Mouse (Mus musculus): Measurements from ENCODE around the gene RPS10-NUDT3.
A peak's percentile ranks its signal among the peaks of the same experiment; 100 is the strongest.

Gene RPS10-NUDT3

DNA sequence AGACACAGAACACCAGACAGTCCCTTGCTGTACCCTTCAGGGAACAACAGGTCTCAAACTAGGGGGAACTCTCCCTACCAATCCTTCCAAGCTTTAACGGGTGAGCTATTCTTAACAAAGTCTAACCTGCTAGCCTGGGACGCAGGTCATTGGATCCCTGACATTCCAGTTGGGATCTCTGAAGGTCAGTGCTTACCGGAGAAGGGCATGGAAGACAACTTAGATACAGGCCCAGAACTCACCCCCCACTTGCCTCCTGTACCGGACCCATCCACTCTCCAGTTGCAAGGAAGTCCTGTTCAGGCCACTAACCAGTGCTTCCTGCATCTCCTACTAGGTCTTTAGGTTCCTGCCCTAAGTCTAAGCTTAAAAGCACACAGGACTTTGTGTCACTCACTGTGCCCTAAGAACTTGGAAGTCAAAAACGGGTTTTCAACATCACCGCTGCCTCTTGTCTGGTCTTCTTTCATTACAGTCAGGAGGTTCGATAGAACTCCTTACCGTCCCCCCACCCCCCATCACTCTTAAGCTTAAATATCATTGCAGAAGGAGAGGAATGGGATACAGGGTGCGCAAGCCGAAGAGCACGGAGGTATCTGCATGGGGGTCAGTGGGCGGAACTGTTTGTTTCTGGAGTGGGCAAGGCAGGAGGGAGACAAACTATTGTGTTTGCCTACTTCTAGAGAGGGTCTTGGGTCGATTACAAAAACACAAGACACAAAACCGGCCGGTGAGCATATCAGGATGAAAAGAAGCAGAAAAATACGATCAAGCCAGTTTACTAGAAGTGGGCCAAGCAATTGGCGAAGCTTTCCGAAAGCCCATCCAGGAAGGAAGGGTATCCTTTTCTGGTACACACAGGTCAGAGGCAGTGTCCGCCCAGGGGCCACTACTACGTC, 80.7 kb downstream of the RPS10-NUDT3 start:
- DNase-seq (ENCODE audit: low spot score in 2 of 2): no peak

DNA sequence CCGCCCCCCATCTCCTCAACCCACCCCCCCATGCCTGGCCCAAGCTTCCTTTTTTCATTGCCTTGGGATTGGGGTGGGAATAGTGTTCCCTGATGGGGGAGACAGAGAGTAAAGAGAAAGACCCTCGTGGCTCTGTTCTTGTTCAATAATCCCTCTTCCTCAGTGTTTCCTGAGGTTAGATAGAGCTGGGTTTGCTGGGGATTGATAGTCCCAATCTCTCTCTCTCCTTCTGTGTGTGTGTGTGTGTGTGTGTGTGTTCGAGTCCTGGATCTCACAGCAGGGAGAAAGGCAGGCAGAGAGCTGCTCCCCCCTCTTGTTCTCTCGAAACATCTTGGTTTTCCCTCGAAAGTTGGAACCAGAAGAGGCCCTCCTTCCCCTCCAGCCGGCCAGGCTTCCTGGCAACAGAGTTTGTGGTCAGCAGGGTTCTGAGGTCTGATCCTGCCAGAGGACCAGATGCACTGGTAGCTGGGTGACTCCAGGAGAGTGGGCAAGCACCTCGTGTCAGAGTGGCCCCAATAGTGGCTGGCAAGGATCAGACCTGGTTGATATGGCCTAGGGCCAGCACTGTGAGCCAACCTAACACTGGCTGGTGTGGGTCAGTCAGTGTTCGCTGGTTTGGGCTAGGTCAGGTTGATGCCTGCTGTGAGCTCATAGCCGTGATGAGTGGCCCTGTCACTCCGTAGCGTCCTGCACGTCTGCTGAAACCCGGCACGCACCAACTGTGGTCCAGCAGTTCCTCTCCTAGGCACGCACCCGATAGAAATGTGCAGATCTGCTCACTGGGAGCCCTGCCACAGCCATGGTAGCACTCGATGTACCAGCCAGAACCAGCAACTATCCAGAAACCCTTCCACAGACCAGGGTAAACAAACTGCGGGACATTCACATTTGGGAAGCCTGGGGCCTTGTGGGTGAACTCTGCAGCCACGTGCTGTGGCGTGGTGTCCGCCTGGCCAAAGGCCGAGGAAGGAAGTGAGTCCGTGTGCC, 82.5 kb downstream of the RPS10-NUDT3 start:
- DNase-seq (ENCODE audit: low spot score in 2 of 2): no peak

DNA sequence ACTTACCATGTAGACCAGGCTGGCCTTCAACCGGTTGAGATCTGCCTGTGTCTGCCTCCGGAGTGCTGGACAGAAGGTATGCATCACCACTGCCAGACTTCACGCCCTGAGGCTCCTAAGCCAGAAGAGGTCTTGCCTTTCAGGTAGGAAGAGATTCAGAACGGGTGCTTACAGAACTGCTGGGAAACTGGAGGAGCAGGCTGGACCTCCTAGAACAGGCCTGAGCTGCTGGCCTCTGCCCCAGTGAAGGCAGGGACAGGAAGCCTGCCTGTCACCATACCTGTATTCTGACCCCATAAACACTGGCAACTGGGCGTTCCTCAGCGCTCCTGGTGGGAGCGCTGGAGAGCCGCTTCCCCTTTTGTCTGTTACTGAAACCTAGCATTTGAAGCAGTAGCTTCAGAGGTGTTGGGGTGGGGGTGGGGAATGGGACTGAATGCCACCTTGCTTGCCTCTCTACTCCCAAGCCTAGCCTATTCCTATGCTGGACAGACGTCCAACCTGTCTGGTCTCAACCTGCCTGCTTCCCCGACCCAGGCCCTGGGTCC, 83.6 kb downstream of the RPS10-NUDT3 start:
- DNase-seq (ENCODE audit: low spot score in 2 of 2): peak in 1 of 2 experiments; percentile 46

DNA sequence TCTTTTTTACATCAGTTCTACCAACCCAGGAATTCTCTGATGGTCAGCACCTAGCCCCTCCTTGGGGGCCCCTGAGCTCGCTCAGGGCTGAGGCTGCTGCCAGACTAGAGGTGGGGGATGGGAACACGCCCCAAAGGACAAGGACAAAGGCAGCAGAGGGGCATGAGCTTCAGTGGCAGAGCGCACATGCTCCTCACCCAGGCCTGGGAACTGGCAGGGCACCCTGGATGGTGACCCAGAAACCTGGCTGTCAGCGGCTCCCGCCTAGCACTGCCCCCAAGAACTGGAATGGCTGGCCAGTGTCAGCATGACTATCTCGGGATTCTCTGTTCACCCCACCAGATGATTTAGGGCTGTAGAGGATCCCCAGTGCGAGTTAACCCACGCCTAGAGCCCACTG, 85.8 kb downstream of the RPS10-NUDT3 start:
- DNase-seq (ENCODE audit: low spot score in 2 of 2): no peak

DNA sequence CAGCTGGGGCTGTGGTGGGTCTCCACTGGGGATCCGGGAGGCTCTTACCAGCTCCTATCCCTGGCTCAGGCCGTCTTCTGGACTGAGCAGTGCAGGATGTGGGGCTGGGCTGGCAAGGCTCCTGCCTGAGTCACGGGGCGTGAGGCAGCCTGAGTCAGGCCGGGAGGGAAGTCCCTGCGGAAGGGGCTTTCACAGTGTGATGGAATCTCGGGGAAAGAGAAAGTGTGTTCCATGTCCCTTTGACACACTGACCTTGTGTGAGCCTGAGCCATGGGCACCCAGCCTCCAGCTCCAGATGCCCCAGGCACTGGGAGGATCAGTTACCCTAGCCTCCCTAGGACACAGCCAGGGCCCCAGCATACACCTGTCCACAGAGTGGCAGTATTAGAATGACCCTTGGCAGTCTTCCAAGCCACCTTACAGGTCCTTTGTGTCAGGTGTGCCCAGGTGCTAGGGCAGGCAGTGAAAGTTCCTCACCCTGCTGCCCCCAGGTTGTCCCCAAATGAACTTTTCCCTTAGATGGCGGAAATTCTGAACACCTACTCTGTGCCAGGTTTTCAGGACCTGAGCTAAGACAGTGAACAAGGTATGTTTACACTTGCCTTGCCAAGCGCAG, 87.7 kb downstream of the RPS10-NUDT3 start:
- no peak for DNase-seq (ENCODE audit: low spot score in 2 of 2)

DNA sequence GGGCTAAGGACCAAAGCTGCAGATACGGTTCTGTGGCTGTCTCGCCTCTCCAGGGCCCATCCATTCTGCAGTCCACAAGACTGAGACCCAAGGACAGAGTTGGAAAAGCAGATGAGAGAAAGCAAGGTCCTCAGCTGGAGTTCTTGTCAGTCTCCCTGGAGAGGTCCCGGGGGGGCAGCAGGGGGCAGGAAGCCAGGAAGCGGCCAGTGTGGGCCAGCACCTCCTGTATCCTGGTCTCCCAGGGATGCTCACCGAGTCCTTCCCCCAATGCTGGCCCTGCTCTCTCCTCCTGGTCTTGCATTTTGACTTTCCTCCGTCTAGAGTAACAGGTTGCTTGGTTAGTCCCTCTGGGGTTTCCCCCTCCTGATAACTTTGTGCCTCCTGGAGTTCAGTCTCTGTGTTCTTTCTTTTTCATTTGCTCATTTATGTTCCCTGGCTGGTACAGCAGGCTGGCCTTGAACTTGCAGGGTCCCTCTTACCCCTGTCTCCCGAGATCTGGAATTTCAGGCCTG, 88.4 kb downstream of the RPS10-NUDT3 start:
- no peak for DNase-seq (ENCODE audit: low spot score in 2 of 2)

DNA sequence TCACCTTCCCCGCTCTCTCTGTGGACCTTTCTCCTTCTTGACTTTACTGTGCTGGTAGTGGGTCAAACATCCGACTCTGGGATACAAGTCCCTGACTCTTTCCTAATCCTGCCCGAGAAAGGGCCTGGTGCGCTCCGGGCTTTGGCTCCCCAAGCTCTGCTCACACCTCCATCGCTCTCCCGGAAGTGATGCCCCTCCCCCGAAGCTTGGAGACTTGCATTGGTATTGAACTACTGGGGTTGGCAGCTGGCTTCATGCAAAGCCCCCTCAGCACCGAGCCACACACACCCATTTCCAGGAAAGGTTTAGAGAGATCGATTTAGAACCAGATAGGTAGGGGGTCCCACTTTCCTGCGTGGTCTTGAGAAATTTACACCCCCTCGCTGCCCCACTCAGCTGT, 89.0 kb downstream of the RPS10-NUDT3 start:
- no peak for DNase-seq (ENCODE audit: low spot score in 2 of 2)

DNA sequence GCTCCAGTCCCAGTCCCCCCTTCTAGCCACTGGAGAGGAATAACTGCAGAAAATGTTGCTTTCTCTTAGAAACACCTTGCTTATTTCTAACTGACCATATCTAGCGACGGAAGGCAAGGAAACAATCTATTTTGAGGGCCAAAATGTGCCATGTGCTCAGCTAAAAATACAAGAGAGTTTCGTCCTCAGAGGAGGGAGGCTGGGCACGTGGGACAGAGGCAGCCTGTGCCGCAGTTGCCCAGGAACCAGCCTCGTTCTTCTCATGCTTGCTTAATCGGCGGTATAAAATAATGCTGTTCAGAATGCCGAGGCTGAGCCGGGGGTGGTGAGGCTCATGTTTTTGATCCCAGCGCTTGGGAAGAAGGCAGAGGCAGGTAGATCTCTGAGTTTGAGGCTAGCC, 90.5 kb downstream of the RPS10-NUDT3 start:
- no peak for DNase-seq (ENCODE audit: low spot score in 2 of 2)

DNA sequence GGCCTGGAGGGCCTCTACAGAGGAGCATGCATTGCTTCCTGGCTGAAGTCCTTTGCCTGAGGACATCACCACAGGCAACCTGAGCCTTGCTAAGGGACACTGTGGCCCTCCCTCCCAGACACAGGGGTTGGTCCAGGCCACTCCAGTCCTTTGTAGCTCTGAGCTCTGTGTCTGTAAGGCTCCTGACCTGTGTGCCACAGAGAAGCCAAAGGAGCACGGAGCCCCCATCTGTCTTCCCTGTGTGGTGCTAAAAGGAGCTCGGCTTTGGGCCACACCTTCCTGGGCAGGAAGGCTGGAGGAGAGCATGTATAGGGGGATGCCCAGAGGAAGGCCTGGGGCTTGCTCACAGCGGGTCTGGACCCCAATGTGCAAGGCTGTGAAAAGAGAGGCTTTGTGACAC, 93.0 kb downstream of the RPS10-NUDT3 start:
- DNase-seq (ENCODE audit: low spot score in 2 of 2): no peak

DNA sequence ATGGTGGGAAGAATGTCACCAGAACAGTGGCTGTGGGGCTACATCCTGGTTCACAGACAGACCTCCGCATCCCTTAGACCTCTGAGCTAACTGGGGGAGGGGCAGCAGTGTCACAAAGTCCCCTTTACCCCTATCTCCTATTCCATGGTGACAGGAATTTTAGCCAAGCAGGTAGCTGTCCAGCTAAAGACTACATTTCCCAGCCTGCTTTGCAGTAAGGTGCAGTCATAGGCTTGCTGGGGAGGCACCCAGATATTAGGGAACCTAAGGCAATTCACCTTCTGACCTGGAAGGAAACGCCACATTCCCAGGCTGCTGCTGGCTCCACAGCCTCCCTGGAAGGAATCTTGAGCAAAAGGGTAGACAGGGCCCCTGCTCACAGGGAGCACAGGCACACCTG, 93.8 kb downstream of the RPS10-NUDT3 start:
- DNase-seq (ENCODE audit: low spot score in 2 of 2): no peak

DNA sequence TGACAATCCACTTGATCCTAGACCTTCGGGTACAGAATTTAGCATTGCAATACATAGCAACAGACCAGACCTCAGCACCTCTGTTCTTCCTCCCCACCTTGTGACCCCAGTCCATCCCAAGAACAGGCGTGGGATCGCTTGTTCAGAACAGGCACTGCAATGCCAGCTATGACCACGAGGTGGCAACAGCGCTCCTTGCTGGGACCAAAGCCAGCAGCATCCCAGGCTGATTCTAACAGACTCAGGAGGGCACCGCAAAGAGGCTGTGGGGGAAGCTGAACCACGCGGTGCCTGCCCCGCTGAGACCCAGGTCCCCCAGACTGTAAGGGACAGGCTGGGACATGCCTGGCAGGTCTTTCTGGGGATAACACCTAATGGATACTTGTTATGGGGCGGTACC, 100.3 kb downstream of the RPS10-NUDT3 start:
- DNase-seq (ENCODE audit: low spot score in 2 of 2): peak; percentile 91 to 92

DNA sequence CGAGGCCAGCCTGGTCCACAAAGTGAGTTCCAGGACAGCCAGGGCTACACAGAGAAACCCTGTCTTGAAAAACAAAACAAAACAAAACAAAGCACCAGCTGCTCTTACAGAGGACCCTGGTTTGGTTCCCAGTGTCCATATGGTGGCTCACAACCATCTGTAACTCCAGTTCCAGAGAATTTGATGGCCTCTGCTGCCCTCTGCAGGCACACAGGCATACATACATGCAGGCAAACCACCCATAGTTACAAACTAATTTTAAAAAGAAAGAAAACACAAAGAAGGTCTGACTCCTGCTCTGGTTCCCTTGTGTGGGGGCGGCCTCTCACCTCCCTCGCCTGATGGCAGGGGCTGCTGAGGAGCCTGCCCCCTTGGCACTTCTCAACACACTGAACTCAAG, 101.7 kb downstream of the RPS10-NUDT3 start:
- DNase-seq (ENCODE audit: low spot score in 2 of 2): no peak

DNA sequence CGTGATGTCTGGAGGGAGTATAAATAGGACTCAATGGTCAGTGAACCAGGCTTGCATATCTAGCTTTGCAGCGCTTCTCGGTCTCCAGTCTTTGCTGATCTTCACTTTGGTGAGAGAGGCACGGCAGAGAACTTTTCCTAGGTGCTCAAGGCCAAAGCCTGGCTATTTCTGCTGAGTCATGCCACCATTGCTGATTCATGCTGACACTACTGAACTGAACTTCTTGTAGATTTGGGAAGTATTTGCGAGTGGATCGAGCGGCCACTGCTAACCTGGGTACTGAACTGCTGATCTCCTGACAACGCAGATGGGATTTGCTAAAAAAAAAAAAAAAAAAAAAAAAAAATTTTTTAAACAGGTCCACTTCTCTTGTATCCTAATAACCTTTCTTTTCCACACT, 102.9 kb downstream of the RPS10-NUDT3 start:
- no peak for DNase-seq (ENCODE audit: low spot score in 2 of 2)

Measured in spleen, postnatal 10 days (tissue).